Mouse (Mus musculus): ENCODE data around the gene Mrps36. TPM values are rescaled to one million over a fixed set of nuclear protein-coding genes. Genes with fewer than 3 reads are reported as not detected.

Gene Mrps36
- total and polyA plus RNA-seq, 2 experiments from 2014 or later = 96.8 to 376 TPM

DNA sequence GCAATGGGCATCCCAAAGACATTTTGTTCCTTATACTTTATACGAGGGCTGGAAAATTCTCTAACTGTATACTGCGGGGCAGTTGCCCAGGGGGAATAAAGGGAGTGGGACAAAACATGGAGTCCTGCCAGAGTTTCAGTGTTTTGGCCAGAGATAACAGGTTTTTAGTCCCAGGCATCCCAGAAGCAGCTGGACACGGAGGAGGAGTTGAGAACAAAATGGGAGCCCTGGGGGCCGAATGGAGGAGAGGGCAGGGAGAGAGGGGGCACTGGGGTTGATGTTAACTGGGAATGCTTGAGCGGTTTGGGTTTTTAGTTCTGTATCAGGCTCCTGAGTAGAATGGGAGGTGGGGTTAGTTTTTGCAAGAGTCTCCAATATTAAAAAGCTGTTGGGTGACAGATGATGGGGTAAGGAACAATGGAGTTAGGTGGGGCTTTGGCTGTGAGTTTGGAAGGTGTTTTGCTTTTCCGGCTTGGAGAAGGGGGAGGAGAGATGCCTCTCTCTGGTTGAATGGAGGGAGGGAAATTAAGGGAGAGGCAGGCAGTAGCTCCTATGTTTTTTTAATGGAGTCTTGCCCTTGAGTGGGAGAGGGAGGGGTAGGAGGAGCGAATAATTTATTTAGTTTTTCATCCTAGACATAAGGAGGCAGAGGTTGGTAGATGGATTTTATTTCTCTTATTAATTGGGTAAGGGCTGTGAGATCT, 20.3 kb downstream of the Mrps36 start:
- DNase-seq (ENCODE audit: low spot score) = no peak
- no peak for ATAC-seq (ENCODE audit: insufficient read depth, low read depth)
- TF ChIP-seq EP300 (IDR thresholded peaks at IDR 0.05; ENCODE audit: low read depth) (no peak), CTCF (IDR thresholded peaks at IDR 0.05; ENCODE audit: low read depth) (no peak)
- Histone ChIP-seq H3K9ac (replicated peaks; ENCODE audit: low read depth, low read length) (no peak overlapping the region), H3K9me3 (replicated peaks; ENCODE audit: control insufficient read depth, low read length) (no peaks in the 10 kb centered on the region), H3K4me3 (ENCODE audit: low read depth, low read length) (no peak overlapping the region), H3K27me3 (ENCODE audit: control insufficient read depth, insufficient read depth, low read length) (no peaks in the 10 kb centered on the region), H3K4me2 (ENCODE audit: low read depth, low read length) (no peak overlapping the region), H3K4me1 (ENCODE audit: control insufficient read depth, insufficient read depth) (peaks cover 20% of the 10 kb centered on the region), H3K36me3 (replicated peaks; ENCODE audit: control insufficient read depth, insufficient read depth, low read length) (peaks cover 45% of the 10 kb centered on the region), H3K27ac (ENCODE audit: low read depth) (no peak overlapping the region)
- 66% methylated on average over 7 of the region's 7 CpGs for WGBS

DNA sequence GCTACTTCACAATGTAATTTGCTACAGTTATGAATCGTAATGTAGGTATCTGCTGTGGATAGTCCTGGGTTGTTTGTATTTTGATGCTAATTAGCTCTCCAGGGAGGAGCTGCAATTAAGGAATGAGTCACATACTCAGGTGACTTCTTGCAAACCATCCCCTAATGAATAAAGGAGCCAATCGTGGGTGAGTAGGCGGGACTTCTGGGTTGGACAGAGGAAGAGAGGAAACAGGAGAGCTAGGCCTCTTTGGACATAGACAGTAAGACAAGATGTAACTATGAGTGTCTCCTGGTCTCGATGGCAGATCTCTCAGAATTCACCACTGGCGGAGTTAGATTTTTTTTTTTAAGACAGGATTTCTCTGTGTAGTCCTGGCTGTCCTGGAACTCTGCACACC, 22.8 kb downstream of the Mrps36 start:
- WGBS = 92% methylated on average over 5 of the region's 5 CpGs
- Histone ChIP-seq H3K27ac (ENCODE audit: low read depth) (no peak overlapping the region), H3K9me3 (replicated peaks; ENCODE audit: control insufficient read depth, low read length) (no peaks in the 10 kb centered on the region), H3K9ac (replicated peaks; ENCODE audit: low read depth, low read length) (no peak overlapping the region), H3K4me1 (ENCODE audit: control insufficient read depth, insufficient read depth) (peaks cover 15% of the 10 kb centered on the region), H3K36me3 (replicated peaks; ENCODE audit: control insufficient read depth, insufficient read depth, low read length) (peaks cover 54% of the 10 kb centered on the region), H3K4me2 (ENCODE audit: low read depth, low read length) (no peak overlapping the region), H3K27me3 (ENCODE audit: control insufficient read depth, insufficient read depth, low read length) (no peaks in the 10 kb centered on the region), H3K4me3 (ENCODE audit: low read depth, low read length) (no peak overlapping the region)
- DNase-seq (ENCODE audit: low spot score) (no peak), ATAC-seq (ENCODE audit: insufficient read depth, low read depth) (no peak)
- no peak for TF ChIP-seq CTCF (IDR thresholded peaks at IDR 0.05; ENCODE audit: low read depth)
- no peak for TF ChIP-seq EP300 (IDR thresholded peaks at IDR 0.05; ENCODE audit: low read depth)

DNA sequence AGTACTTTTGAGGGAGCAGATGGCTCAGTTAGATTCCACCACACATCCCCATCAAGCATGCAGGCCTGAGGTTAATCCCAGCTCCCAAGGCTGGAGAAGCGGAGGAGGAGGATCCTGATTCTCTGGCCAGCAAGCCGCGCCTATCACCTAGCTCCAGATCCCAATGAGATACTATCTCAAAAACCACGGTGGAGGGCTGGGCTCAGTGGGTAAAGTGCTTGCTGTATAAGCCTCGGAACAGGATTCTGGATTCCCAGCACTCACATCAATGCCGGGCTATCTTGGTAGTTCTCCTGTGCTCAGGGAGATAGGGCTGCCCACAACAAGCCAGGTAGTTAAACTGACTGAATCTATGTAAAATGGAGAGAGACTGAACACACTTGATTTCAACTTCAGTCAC, 29.0 kb downstream of the Mrps36 start:
- Histone ChIP-seq H3K36me3 (replicated peaks; ENCODE audit: control insufficient read depth, insufficient read depth, low read length) (peaks cover 81% of the 10 kb centered on the region), H3K9ac (replicated peaks; ENCODE audit: low read depth, low read length) (no peak overlapping the region), H3K4me3 (ENCODE audit: low read depth, low read length) (no peak overlapping the region), H3K27me3 (ENCODE audit: control insufficient read depth, insufficient read depth, low read length) (no peaks in the 10 kb centered on the region), H3K4me2 (ENCODE audit: low read depth, low read length) (no peak overlapping the region), H3K27ac (ENCODE audit: low read depth) (no peak overlapping the region), H3K4me1 (ENCODE audit: control insufficient read depth, insufficient read depth) (no peaks in the 10 kb centered on the region), H3K9me3 (replicated peaks; ENCODE audit: control insufficient read depth, low read length) (no peaks in the 10 kb centered on the region)
- no peak for TF ChIP-seq EP300 (IDR thresholded peaks at IDR 0.05; ENCODE audit: low read depth)
- no peak for TF ChIP-seq CTCF (IDR thresholded peaks at IDR 0.05; ENCODE audit: low read depth)
- DNase-seq (ENCODE audit: low spot score) = no peak
- WGBS = 81% methylated on average over 6 of the region's 6 CpGs
- ATAC-seq (ENCODE audit: insufficient read depth, low read depth) = no peak

DNA sequence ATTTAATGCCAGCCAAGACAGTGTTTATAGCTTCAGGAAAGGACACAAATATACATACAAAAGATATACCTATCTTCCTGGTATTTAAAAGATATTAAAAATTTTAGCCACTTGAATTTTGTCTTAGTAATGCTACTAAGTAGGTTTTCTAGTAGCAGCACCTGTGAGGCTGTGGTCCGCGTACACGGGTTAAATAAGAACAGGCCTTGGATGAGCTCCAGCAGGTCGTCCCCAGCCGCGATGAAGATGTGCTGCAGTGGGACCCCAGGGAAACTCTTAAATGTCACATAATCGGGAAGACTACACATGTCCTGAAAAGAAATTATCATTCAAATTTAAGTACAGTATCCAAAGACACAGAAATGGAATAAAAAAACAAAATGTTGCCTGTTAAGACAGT, 38.3 kb downstream of the Mrps36 start:
- Histone ChIP-seq H3K4me1 (ENCODE audit: control insufficient read depth, insufficient read depth) (no peaks in the 10 kb centered on the region), H3K27ac (ENCODE audit: low read depth) (no peak overlapping the region), H3K4me3 (ENCODE audit: low read depth, low read length) (no peak overlapping the region), H3K4me2 (ENCODE audit: low read depth, low read length) (no peak overlapping the region), H3K27me3 (ENCODE audit: control insufficient read depth, insufficient read depth, low read length) (no peaks in the 10 kb centered on the region), H3K36me3 (replicated peaks; ENCODE audit: control insufficient read depth, insufficient read depth, low read length) (peaks cover 88% of the 10 kb centered on the region), H3K9me3 (replicated peaks; ENCODE audit: control insufficient read depth, low read length) (no peaks in the 10 kb centered on the region), H3K9ac (replicated peaks; ENCODE audit: low read depth, low read length) (no peak overlapping the region)
- 94% methylated on average over 7 of the region's 7 CpGs for WGBS
- ATAC-seq (ENCODE audit: insufficient read depth, low read depth) = no peak
- DNase-seq (ENCODE audit: low spot score) = no peak
- TF ChIP-seq EP300 (IDR thresholded peaks at IDR 0.05; ENCODE audit: low read depth) (no peak), CTCF (IDR thresholded peaks at IDR 0.05; ENCODE audit: low read depth) (no peak)

DNA sequence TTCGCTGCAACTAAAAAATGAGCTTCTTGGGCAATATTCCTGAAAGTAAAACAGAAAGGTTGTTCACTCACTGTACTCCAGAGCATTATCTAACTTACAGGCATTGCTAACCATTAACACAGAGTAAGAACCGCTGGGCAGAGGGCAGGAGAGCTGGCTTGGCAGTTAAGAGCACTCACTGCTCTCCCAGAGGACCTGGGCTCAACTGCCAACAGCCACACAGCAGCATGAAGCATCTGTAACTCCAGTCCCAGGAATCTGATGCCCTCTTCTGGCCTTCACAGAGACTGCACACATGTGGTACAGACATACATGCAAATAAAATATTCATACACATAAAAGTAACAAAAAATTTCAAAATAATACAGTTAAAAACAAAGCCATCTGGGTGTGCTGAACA, 41.0 kb downstream of the Mrps36 start:
- 94% methylated on average over 2 of the region's 2 CpGs for WGBS

DNA sequence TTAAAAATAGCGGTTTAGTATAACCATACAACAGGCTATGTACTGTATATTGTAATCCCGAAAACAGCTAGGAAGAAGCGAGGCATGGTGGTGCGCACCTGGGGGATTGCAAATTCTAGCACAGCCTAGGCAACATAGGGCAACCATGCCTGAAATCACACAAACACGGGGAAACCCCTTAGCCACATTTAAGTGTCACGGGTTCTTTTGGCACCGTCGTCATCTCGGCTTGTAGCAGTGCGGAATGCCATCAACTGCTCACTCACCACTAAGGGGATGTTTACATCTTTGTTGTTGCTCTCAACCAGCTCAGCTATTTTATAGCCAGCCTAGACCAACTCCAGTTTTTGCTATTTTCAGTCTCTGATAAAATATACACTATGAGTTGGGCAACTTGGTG, 45.6 kb downstream of the Mrps36 start:
- Histone ChIP-seq H3K4me1 (ENCODE audit: control insufficient read depth, insufficient read depth) (no peaks in the 10 kb centered on the region), H3K27me3 (ENCODE audit: control insufficient read depth, insufficient read depth, low read length) (no peaks in the 10 kb centered on the region), H3K4me3 (ENCODE audit: low read depth, low read length) (no peak overlapping the region), H3K27ac (ENCODE audit: low read depth) (no peak overlapping the region), H3K4me2 (ENCODE audit: low read depth, low read length) (no peak overlapping the region), H3K36me3 (replicated peaks; ENCODE audit: control insufficient read depth, insufficient read depth, low read length) (peaks cover 57% of the 10 kb centered on the region), H3K9ac (replicated peaks; ENCODE audit: low read depth, low read length) (no peak overlapping the region), H3K9me3 (replicated peaks; ENCODE audit: control insufficient read depth, low read length) (no peaks in the 10 kb centered on the region)
- DNase-seq (ENCODE audit: low spot score) (no peak), ATAC-seq (ENCODE audit: insufficient read depth, low read depth) (no peak)
- TF ChIP-seq EP300 (IDR thresholded peaks at IDR 0.05; ENCODE audit: low read depth) (no peak), CTCF (IDR thresholded peaks at IDR 0.05; ENCODE audit: low read depth) (no peak)
- WGBS = 88% methylated on average over 10 of the region's 10 CpGs

More for the DNA sequence above, 41.0 kb downstream of the Mrps36 start:
- H3K27me3 ChIP-seq (ENCODE audit: control insufficient read depth, insufficient read depth, low read length) = no peaks in the 10 kb centered on the region
- no peak overlapping the region for H3K9ac ChIP-seq (replicated peaks; ENCODE audit: low read depth, low read length)
- H3K4me1 ChIP-seq (ENCODE audit: control insufficient read depth, insufficient read depth) = no peaks in the 10 kb centered on the region
- no peaks in the 10 kb centered on the region for H3K9me3 ChIP-seq (replicated peaks; ENCODE audit: control insufficient read depth, low read length)
- H3K27ac ChIP-seq (ENCODE audit: low read depth) = no peak overlapping the region
- no peak overlapping the region for H3K4me2 ChIP-seq (ENCODE audit: low read depth, low read length)
- ATAC-seq (ENCODE audit: insufficient read depth, low read depth) (no peak), DNase-seq (ENCODE audit: low spot score) (no peak)
- H3K36me3 ChIP-seq (replicated peaks; ENCODE audit: control insufficient read depth, insufficient read depth, low read length) = peaks cover 79% of the 10 kb centered on the region
- H3K4me3 ChIP-seq (ENCODE audit: low read depth, low read length) = no peak overlapping the region
- no peak for TF ChIP-seq EP300 (IDR thresholded peaks at IDR 0.05; ENCODE audit: low read depth)
- no peak for TF ChIP-seq CTCF (IDR thresholded peaks at IDR 0.05; ENCODE audit: low read depth)
